Mouse (Mus musculus) liver (tissue): Measurements from ENCODE around the gene Sox1.

ENCODE experiments used
- DNase-seq: peaks from one replicate; pipeline ENCODE4 v3.0.0-alpha.2; 2020; ENCODE audit warnings: mixed read lengths

Gene Sox1

GRCm38 (mm10) chr8:12395071-12396031, at the start of gene Sox1:
Sox1 (plus strand) TSS chr8:12395295.
- DNase-seq, result no peak

- DNase-seq, result no peak
Observed at GRCm38 (mm10) chr8:12345881-12346280, 49.2 kb upstream of the Sox1 start.

- no peak for DNase-seq
Observed at GRCm38 (mm10) chr8:12346870-12347269, 48.2 kb upstream of the Sox1 start.

GRCm38 (mm10) chr8:12348306-12348705, 46.8 kb upstream of the Sox1 start:
- DNase-seq, result no peak

DNA sequence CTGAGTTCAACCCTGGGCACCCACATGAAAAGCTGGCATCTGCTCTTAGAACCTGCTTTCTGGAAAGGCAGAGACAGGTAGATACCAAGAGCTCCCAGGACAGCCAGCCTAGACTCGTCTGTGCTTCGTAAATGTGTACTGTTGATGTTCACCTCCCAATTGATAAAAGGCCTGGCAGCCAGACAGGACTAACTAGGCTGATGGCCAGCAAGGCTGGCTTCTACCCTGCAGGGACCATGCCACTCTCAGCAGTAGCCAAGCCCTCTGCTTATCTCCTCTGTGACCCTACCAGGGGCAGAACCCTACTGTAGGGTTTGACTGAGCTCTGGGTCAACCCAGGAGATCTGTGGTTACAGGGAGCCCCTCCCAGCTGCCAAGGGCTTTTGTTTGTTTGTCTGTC, 45.5 kb upstream of the Sox1 start:
- DNase-seq, result no peak

- DNase-seq, result no peak
Observed at GRCm38 (mm10) chr8:12351121-12351520, 44.0 kb upstream of the Sox1 start.

- DNase-seq, result no peak
Observed at GRCm38 (mm10) chr8:12354406-12355025, 40.6 kb upstream of the Sox1 start.

GRCm38 (mm10) chr8:12368161-12368560, 26.9 kb upstream of the Sox1 start:
- no peak for DNase-seq

DNA sequence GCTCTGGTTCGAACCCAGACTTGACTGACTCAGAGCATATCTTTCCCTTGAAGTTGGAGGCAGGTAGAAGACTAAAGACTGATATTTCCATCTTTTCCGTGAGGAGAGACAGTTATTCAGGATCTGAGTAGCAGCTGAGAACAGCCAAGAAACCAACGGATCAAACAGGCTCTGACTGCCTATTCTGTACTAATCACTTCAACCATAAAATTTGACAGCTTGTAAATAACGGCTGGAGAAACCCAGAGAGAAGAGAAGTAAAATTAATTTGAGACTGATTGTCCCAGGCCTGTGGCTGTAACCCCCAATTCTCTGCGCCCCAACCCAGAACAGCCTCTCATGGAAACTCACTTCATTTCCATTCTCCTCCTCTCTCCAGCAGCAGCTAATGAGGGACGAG, 26.2 kb upstream of the Sox1 start:
- no peak for DNase-seq

DNA sequence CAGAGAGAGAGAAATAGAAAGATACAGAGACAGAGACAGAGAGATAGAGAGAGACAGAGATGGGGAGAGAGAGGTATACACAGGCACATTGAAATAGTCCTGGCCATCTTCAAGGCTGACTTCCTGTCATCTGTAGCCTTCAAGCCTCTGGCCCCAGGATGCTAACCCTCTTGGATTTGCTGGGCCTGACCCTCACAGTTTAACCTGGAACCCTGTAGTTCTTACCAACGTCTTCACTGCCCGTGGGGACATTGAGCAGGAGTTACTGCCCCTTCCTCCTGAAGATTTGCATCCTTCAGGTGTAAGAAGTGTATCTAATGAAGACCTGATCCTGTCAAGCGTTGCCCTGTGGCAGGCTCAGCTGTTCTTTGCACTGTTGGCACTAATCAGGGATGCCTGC, 14.0 kb upstream of the Sox1 start:
- no peak for DNase-seq

- DNase-seq, result no peak
Observed at GRCm38 (mm10) chr8:12382707-12383561, 12.2 kb upstream of the Sox1 start.

GRCm38 (mm10) chr8:12383979-12384890, 10.9 kb upstream of the Sox1 start:
- no peak for DNase-seq

- no peak for DNase-seq
Observed at GRCm38 (mm10) chr8:12384996-12385685, 10.0 kb upstream of the Sox1 start.

DNA sequence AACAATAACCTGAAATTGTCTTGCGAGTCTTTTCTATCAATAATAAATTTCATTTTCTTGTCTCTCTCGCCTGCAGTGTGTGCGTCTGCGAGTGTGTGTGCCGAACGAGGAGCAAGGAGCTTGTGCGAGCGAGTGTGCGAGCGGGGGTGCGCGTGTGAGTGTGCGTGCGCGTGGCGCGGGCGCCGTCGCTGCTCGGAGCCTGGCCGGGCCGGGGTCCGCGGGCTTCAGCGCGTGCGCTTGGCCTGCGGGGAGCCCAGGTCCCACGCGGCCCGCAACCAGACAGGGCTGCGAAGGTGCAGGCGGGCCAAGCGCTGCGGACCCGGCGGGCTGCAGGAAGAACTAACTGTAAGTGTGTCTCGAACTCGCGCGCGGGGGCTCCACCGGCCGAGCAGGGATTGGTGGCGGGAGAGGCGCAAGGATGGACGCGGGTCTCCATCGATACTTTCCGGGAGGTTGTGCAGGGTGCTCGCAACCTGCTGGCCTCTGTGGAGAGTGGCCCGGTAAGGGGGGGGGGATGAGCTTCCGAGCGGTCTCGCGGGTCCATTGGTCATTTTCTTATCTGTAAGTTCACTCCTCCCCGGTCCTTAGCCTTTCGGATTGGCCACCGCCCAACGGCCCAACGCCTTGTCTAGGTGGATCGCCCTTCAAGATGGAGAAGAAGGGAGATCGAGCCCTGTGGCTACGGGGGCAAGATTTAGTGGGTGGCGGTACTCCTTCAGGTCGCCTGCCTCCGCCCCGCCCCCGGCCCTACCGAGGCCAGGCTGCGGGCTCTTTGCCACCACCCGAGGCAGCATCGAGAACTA, 9.2 kb upstream of the Sox1 start:
- no peak for DNase-seq

DNA sequence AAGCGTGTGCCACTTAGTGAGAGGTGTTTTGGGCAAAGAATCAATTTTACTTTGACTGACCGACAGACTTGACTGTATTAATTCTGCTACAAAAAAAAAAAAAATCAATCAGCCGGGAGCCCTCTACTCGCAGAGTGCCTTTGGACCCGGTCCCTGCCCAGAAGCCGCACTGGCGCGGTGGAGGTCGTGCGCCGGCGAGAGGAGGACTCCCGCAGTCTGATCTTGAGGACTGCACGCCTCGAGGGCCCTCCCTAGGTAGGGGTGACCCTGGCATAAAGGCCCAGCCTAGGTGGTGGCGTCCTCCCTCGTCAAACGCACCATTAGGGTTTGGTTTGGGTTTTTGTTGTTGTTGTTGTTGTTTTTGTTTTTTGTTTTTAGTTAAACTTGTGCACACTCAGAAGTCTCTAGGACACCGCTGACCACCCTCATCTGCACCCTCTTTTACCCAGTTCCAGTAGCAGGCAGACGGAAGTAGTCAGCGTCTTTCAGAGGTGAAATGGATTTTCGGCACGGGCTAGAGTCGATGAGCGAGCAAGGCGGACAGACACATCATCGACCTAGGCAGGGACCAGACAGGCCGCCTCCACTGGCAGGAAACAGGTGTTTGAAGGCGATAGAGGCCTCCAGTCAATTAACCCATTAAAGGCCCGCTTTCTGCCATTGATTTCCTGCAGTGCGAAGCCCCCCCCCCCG, 8.4 kb upstream of the Sox1 start:
- DNase-seq, result no peak

GRCm38 (mm10) chr8:12387223-12387860, 7.8 kb upstream of the Sox1 start:
- no peak for DNase-seq

- DNase-seq, result no peak
Observed at GRCm38 (mm10) chr8:12387901-12388300, 7.2 kb upstream of the Sox1 start.

GRCm38 (mm10) chr8:12388390-12389115, 6.5 kb upstream of the Sox1 start:
- no peak for DNase-seq

DNA sequence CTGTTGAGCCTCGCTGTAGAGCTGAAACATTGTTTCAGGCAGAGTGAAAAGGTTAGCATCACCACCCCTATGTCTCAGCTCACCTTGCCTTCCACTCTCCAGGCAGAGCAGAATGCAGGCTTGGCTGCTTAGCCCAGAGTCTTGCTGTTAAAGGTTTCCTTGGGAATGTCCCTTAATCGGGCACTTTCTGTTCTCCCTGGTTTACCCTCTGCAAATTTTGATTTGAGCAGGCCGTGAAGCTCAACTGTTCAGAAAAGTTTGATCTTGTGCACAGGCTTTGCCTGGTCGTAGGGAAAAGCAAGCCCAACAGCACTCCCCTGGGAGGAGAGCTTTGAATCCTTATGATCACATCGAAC, 6.0 kb upstream of the Sox1 start:
- no peak for DNase-seq
